Mouse (Mus musculus): ENCODE data around the gene Bpifb5.
A peak's percentile ranks its signal among the peaks of the same experiment; 100 is the strongest.
"Not testable (repeated sequence)": the region's sequence is repeated elsewhere in the genome, so short reads cannot be mapped to it uniquely, and the experiment has no call there.

Bpifb5 gene

GRCm38 (mm10) chr2:154219950-154220349 is 3.6 kb upstream of the Bpifb5 start:
- Histone ChIP-seq H3K4me3 (replicated peaks; ENCODE audit: low read length) (no peak overlapping the region), H3K9me3 (ENCODE audit: low read length) (no peaks in the 10 kb centered on the region), H3K4me1 (replicated peaks; ENCODE audit: low read depth, low read length) (peaks cover 26% of the 10 kb centered on the region), H3K36me3 (ENCODE audit: insufficient read depth, low read length) (no peaks in the 10 kb centered on the region), H3K27me3 (ENCODE audit: insufficient read depth, low read length) (no peaks in the 10 kb centered on the region)
- TF ChIP-seq POU5F1 (IDR thresholded peaks at IDR 0.05; ENCODE audit: borderline replicate concordance, low read length): no peak
- no peak for TF ChIP-seq CTCF (conservative IDR thresholded peaks at IDR 0.05; ENCODE audit: low read length)
- no peak for TF ChIP-seq NANOG (IDR thresholded peaks at IDR 0.05; ENCODE audit: borderline replicate concordance, low read length)

- no peaks in the 10 kb centered on the region for H3K36me3 ChIP-seq (ENCODE audit: insufficient read depth, low read length)
- H3K4me1 ChIP-seq (replicated peaks; ENCODE audit: low read depth, low read length): peaks cover 31% of the 10 kb centered on the region
- peak overlapping the region; percentile 48 for H3K4me3 ChIP-seq (replicated peaks; ENCODE audit: low read length)
- H3K27me3 ChIP-seq (ENCODE audit: insufficient read depth, low read length): peaks cover 7% of the 10 kb centered on the region; the same call in 1 of the 2 replicates
- TF ChIP-seq NANOG (IDR thresholded peaks at IDR 0.05; ENCODE audit: borderline replicate concordance, low read length) (no peak), POU5F1 (IDR thresholded peaks at IDR 0.05; ENCODE audit: borderline replicate concordance, low read length) (no peak), CTCF (conservative IDR thresholded peaks at IDR 0.05; ENCODE audit: low read length) (no peak)
- H3K9me3 ChIP-seq (ENCODE audit: low read length): no peaks in the 10 kb centered on the region
These were observed 353 bp downstream of the Bpifb5 start for GRCm38 (mm10) chr2:154223917-154224273.

- H3K4me3 ChIP-seq (replicated peaks; ENCODE audit: low read length): no peak overlapping the region
- TF ChIP-seq CTCF (conservative IDR thresholded peaks at IDR 0.05; ENCODE audit: low read length) (no peak), NANOG (IDR thresholded peaks at IDR 0.05; ENCODE audit: borderline replicate concordance, low read length) (no peak), POU5F1 (IDR thresholded peaks at IDR 0.05; ENCODE audit: borderline replicate concordance, low read length) (no peak)
- H3K36me3 ChIP-seq (ENCODE audit: insufficient read depth, low read length): no peaks in the 10 kb centered on the region
- H3K27me3 ChIP-seq (ENCODE audit: insufficient read depth, low read length): peaks cover 10% of the 10 kb centered on the region; the same call in 1 of the 2 replicates
- peaks cover 32% of the 10 kb centered on the region for H3K4me1 ChIP-seq (replicated peaks; ENCODE audit: low read depth, low read length)
- no peaks in the 10 kb centered on the region for H3K9me3 ChIP-seq (ENCODE audit: low read length)
These were observed 3.4 kb downstream of the Bpifb5 start for GRCm38 (mm10) chr2:154226991-154227390.

GRCm38 (mm10) chr2:154227830-154228229 is 4.3 kb downstream of the Bpifb5 start:
- TF ChIP-seq NANOG (IDR thresholded peaks at IDR 0.05; ENCODE audit: borderline replicate concordance, low read length) (no peak), POU5F1 (IDR thresholded peaks at IDR 0.05; ENCODE audit: borderline replicate concordance, low read length) (no peak), CTCF (conservative IDR thresholded peaks at IDR 0.05; ENCODE audit: low read length) (no peak)
- peaks cover 10% of the 10 kb centered on the region for H3K27me3 ChIP-seq (ENCODE audit: insufficient read depth, low read length)
- no peaks in the 10 kb centered on the region for H3K36me3 ChIP-seq (ENCODE audit: insufficient read depth, low read length)
- no peaks in the 10 kb centered on the region for H3K9me3 ChIP-seq (ENCODE audit: low read length)
- peaks cover 30% of the 10 kb centered on the region for H3K4me1 ChIP-seq (replicated peaks; ENCODE audit: low read depth, low read length)
- no peak overlapping the region for H3K4me3 ChIP-seq (replicated peaks; ENCODE audit: low read length)

- Histone ChIP-seq H3K9me3 (ENCODE audit: low read length) (no peaks in the 10 kb centered on the region), H3K4me3 (replicated peaks; ENCODE audit: low read length) (no peak overlapping the region), H3K36me3 (ENCODE audit: insufficient read depth, low read length) (no peaks in the 10 kb centered on the region), H3K4me1 (replicated peaks; ENCODE audit: low read depth, low read length) (peaks cover 18% of the 10 kb centered on the region), H3K27me3 (ENCODE audit: insufficient read depth, low read length) (peaks cover 2% of the 10 kb centered on the region)
- TF ChIP-seq NANOG (IDR thresholded peaks at IDR 0.05; ENCODE audit: borderline replicate concordance, low read length) (no peak), POU5F1 (IDR thresholded peaks at IDR 0.05; ENCODE audit: borderline replicate concordance, low read length) (no peak), CTCF (conservative IDR thresholded peaks at IDR 0.05; ENCODE audit: low read length) (no peak)
These were observed 9.9 kb downstream of the Bpifb5 start for GRCm38 (mm10) chr2:154233426-154233825.

- Histone ChIP-seq H3K36me3 (ENCODE audit: insufficient read depth, low read length) (no peaks in the 10 kb centered on the region), H3K4me3 (replicated peaks; ENCODE audit: low read length) (no peak overlapping the region), H3K27me3 (ENCODE audit: insufficient read depth, low read length) (no peaks in the 10 kb centered on the region), H3K4me1 (replicated peaks; ENCODE audit: low read depth, low read length) (peaks cover 6% of the 10 kb centered on the region), H3K9me3 (ENCODE audit: low read length) (peaks cover 52% of the 10 kb centered on the region)
- TF ChIP-seq CTCF (conservative IDR thresholded peaks at IDR 0.05; ENCODE audit: low read length): no peak
- no peak for TF ChIP-seq NANOG (IDR thresholded peaks at IDR 0.05; ENCODE audit: borderline replicate concordance, low read length)
- TF ChIP-seq POU5F1 (IDR thresholded peaks at IDR 0.05; ENCODE audit: borderline replicate concordance, low read length): no peak
These were observed 17.2 kb downstream of the Bpifb5 start for GRCm38 (mm10) chr2:154240771-154241170.

- not testable (repeated sequence) for H3K4me3 ChIP-seq (replicated peaks; ENCODE audit: low read length); H3K27me3 ChIP-seq (ENCODE audit: insufficient read depth, low read length); H3K4me1 ChIP-seq (replicated peaks; ENCODE audit: low read depth, low read length); H3K36me3 ChIP-seq (ENCODE audit: insufficient read depth, low read length)
- H3K9me3 ChIP-seq (ENCODE audit: low read length): peaks cover 57% of the 10 kb centered on the region
These were observed 19.2 kb downstream of the Bpifb5 start for GRCm38 (mm10) chr2:154242726-154243125.

GRCm38 (mm10) chr2:154243356-154244036 is 20.0 kb downstream of the Bpifb5 start:
- no peaks in the 10 kb centered on the region for H3K4me1 ChIP-seq (replicated peaks; ENCODE audit: low read depth, low read length)
- no peak for TF ChIP-seq CTCF (conservative IDR thresholded peaks at IDR 0.05; ENCODE audit: low read length)
- no peak for TF ChIP-seq POU5F1 (IDR thresholded peaks at IDR 0.05; ENCODE audit: borderline replicate concordance, low read length)
- TF ChIP-seq NANOG (IDR thresholded peaks at IDR 0.05; ENCODE audit: borderline replicate concordance, low read length): no peak
- no peaks in the 10 kb centered on the region for H3K36me3 ChIP-seq (ENCODE audit: insufficient read depth, low read length)
- peaks cover 57% of the 10 kb centered on the region for H3K9me3 ChIP-seq (ENCODE audit: low read length)
- H3K27me3 ChIP-seq (ENCODE audit: insufficient read depth, low read length): no peaks in the 10 kb centered on the region
- H3K4me3 ChIP-seq (replicated peaks; ENCODE audit: low read length): no peak overlapping the region

- no peak overlapping the region for H3K4me3 ChIP-seq (replicated peaks; ENCODE audit: low read length)
- TF ChIP-seq NANOG (IDR thresholded peaks at IDR 0.05; ENCODE audit: borderline replicate concordance, low read length): no peak
- no peak for TF ChIP-seq CTCF (conservative IDR thresholded peaks at IDR 0.05; ENCODE audit: low read length)
- TF ChIP-seq POU5F1 (IDR thresholded peaks at IDR 0.05; ENCODE audit: borderline replicate concordance, low read length): no peak
- no peaks in the 10 kb centered on the region for H3K36me3 ChIP-seq (ENCODE audit: insufficient read depth, low read length)
- H3K27me3 ChIP-seq (ENCODE audit: insufficient read depth, low read length): no peaks in the 10 kb centered on the region
- H3K9me3 ChIP-seq (ENCODE audit: low read length): peaks cover 57% of the 10 kb centered on the region
- no peaks in the 10 kb centered on the region for H3K4me1 ChIP-seq (replicated peaks; ENCODE audit: low read depth, low read length)
These were observed 21.8 kb downstream of the Bpifb5 start for GRCm38 (mm10) chr2:154245322-154245721.

- H3K36me3 ChIP-seq (ENCODE audit: insufficient read depth, low read length); H3K4me3 ChIP-seq (replicated peaks; ENCODE audit: low read length); H3K9me3 ChIP-seq (ENCODE audit: low read length); H3K4me1 ChIP-seq (replicated peaks; ENCODE audit: low read depth, low read length); H3K27me3 ChIP-seq (ENCODE audit: insufficient read depth, low read length): not testable (repeated sequence)
These were observed 31.7 kb downstream of the Bpifb5 start for GRCm38 (mm10) chr2:154255254-154255653.

Measured in E14TG2a.4 (cell line).